In the genomic region with DNA sequence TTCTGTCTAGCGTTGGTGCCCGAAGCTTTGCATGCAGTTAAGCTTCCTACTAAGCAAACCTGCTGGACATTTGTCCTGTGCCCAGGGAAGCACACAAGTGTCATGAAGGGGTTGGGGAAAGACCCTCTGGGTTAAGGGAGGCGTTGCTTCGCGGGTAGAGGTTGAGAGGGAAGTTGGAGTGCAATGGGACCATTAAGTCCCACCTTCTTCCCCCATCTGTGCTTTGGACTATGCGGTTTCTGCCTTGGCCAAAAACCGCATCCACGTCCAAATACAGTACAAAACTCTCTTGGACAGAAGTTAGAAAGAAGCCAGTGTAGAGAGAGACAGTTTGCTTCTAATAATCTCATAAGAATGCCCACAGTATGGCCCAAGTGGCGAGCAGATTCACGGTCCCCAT, we compare ENCODE assay signal across 11 mouse cellular contexts.
DNase-seq lines count a peak whose midpoint lies in the region; ATAC-seq and TF ChIP-seq lines count a peak whose summit lies in the region.
"Had no signal": no experiment of that assay in that cellular context is flagged by ENCODE, and none has a peak within 500 bp of the region (broad histone marks: within the 10 kb centered on the region; RNA-seq: fewer than 3 reads in every experiment).

No protein-coding gene starts in this region.

- 4% methylated on average over 10 of the region's 10 CpGs for WGBS in heart, embryonic 10.5 days
- WGBS in heart, adult 2 months = 7% methylated on average over 10 of the region's 10 CpGs
- WGBS in hindbrain, embryonic 12.5 days = 4% methylated on average over 10 of the region's 10 CpGs
- WGBS in midbrain, embryonic 12.5 days = 4% methylated on average over 10 of the region's 10 CpGs

- no peaks in the 10 kb centered on the region for H3K79me2 ChIP-seq in heart, adult 2 months (replicated peaks; ENCODE audit: control insufficient read depth, insufficient read depth, low read length)

- peaks cover 39% of the 10 kb centered on the region for H3K4me1 ChIP-seq in heart, embryonic 10.5 days
- no peaks in the 10 kb centered on the region for H3K4me1 ChIP-seq in heart, adult 2 months (ENCODE audit: control insufficient read depth, insufficient read depth, low read length)
- H3K4me1 ChIP-seq in hindbrain, embryonic 12.5 days = peaks cover 32% of the 10 kb centered on the region
- H3K4me1 ChIP-seq in midbrain, embryonic 12.5 days = peaks cover 32% of the 10 kb centered on the region

- intact Hi-C loops in heart, adult 2 months (cut with DNase I) = no loop called here

- H3K9ac ChIP-seq in heart, adult 2 months (ENCODE audit: low read depth, low read length) = no peak overlapping the region
- H3K9ac ChIP-seq in hindbrain, embryonic 12.5 days = no peak overlapping the region
- H3K9ac ChIP-seq in midbrain, embryonic 12.5 days (replicated peaks) = no peak overlapping the region

- H3K9me3 ChIP-seq in heart, embryonic 10.5 days = no peaks in the 10 kb centered on the region
- H3K9me3 ChIP-seq in hindbrain, embryonic 12.5 days (replicated peaks) = no peaks in the 10 kb centered on the region
- H3K9me3 ChIP-seq in midbrain, embryonic 12.5 days = no peaks in the 10 kb centered on the region

- no peak overlapping the region for H3K27ac ChIP-seq in heart, embryonic 10.5 days
- H3K27ac ChIP-seq in heart, adult 2 months = no peak overlapping the region
- peak overlapping the region; percentile 84; the same call in 1 of the 2 replicates for H3K27ac ChIP-seq in hindbrain, embryonic 12.5 days
- H3K27ac ChIP-seq in midbrain, embryonic 12.5 days (replicated peaks) = no peak overlapping the region
- H3K27ac ChIP-seq: macrophage had no signal

- TF ChIP-seq CTCF in heart, adult 2 months (IDR thresholded peaks at IDR 0.05) = no peak

- 0 out of 2 replicates have a peak overlapping the region, but pooled peaks have one; percentile 75 for H3K4me3 ChIP-seq in heart, embryonic 10.5 days
- no peak overlapping the region for H3K4me3 ChIP-seq in heart, adult 2 months
- H3K4me3 ChIP-seq in hindbrain, embryonic 12.5 days = peak overlapping the region; percentile 54
- H3K4me3 ChIP-seq in midbrain, embryonic 12.5 days = peak overlapping the region; percentile 62

- peak overlapping the region; percentile 71 for H3K4me2 ChIP-seq in hindbrain, embryonic 12.5 days (replicated peaks)
- H3K4me2 ChIP-seq in midbrain, embryonic 12.5 days (replicated peaks) = peak overlapping the region; percentile 87

- TF ChIP-seq POLR2A in heart, adult 2 months (IDR thresholded peaks at IDR 0.05; ENCODE audit: insufficient read depth, low read depth, low read length) = no peak

- no peak for DNase-seq in heart, embryonic 10.5 days (ENCODE audit: low spot score)
- no peak for DNase-seq in heart, adult 2 months
- peak; percentile 7 for DNase-seq in R1 (ENCODE audit: low read depth, low spot score)
- DNase-seq in adrenal gland, adult 18-20 months (ENCODE audit: low spot score in 2 of 2) = no peak
- no peak for DNase-seq in layer of hippocampus, adult 8-10 months (ENCODE audit: low spot score in 2 of 2)
- DNase-seq: gastrocnemius, postnatal 25 days; kidney, adult 18-20 months had no signal

- H3K36me3 ChIP-seq in heart, embryonic 10.5 days = no peaks in the 10 kb centered on the region
- H3K36me3 ChIP-seq in heart, adult 2 months (ENCODE audit: control insufficient read depth, insufficient read depth, low read length) = no peaks in the 10 kb centered on the region
- H3K36me3 ChIP-seq in hindbrain, embryonic 12.5 days = no peaks in the 10 kb centered on the region
- no peaks in the 10 kb centered on the region for H3K36me3 ChIP-seq in midbrain, embryonic 12.5 days

- no peak for TF ChIP-seq EP300 in heart, adult 2 months (IDR thresholded peaks at IDR 0.05; ENCODE audit: insufficient read depth, low read depth, low read length)

- peaks cover 97% of the 10 kb centered on the region for H3K27me3 ChIP-seq in heart, embryonic 10.5 days (ENCODE audit: insufficient read depth, poor library complexity, severe bottlenecking)
- H3K27me3 ChIP-seq in heart, adult 2 months (ENCODE audit: control insufficient read depth, insufficient read depth, low read length) = peaks cover 34% of the 10 kb centered on the region
- H3K27me3 ChIP-seq in hindbrain, embryonic 12.5 days = peaks cover 88% of the 10 kb centered on the region
- H3K27me3 ChIP-seq in midbrain, embryonic 12.5 days = peaks cover 92% of the 10 kb centered on the region

- ATAC-seq in hindbrain, embryonic 12.5 days (ENCODE audit: low FRiP score) = no peak
- no peak for ATAC-seq in midbrain, embryonic 12.5 days (ENCODE audit: low FRiP score, low read depth)
- ATAC-seq in monocyte, adult 5-6 weeks (replicated peaks; ENCODE audit: insufficient number of reproducible peaks, low FRiP score, low TSS enrichment, poor library complexity, severe bottlenecking) = no peak
